Mouse (Mus musculus): ENCODE measurements around the gene Rbm8a. TPM values are rescaled to one million over a fixed set of nuclear protein-coding genes. Genes with fewer than 3 reads are reported as not detected.

The Rbm8a gene
- polyA plus RNA-seq, 1 experiment from 2014 or later = 196 TPM

GRCm38 (mm10) chr3:96595661-96596060, 34.1 kb upstream of the Rbm8a start:
- Histone ChIP-seq H3K9ac (ENCODE audit: low read depth, low read length) (no peak overlapping the region), H3K4me2 (no peak overlapping the region), H3K4me3 (ENCODE audit: low read depth, low read length) (no peak overlapping the region), H3K36me3 (ENCODE audit: control insufficient read depth, insufficient read depth, low read length) (no peaks in the 10 kb centered on the region), H3K27ac (ENCODE audit: low read depth, low read length) (no peak overlapping the region), H3K27me3 (replicated peaks; ENCODE audit: control insufficient read depth, insufficient read depth, low read length) (peaks cover 51% of the 10 kb centered on the region), H3K9me3 (ENCODE audit: control insufficient read depth, low read length) (no peaks in the 10 kb centered on the region), H3K4me1 (replicated peaks; ENCODE audit: control insufficient read depth, insufficient read depth, low read length) (peaks cover 36% of the 10 kb centered on the region)
- WGBS = 30% methylated on average over 6 of the region's 6 CpGs
- ATAC-seq (replicated peaks; ENCODE audit: low FRiP score) (no peak), DNase-seq (ENCODE audit: low spot score) (no peak)

- H3K36me3 ChIP-seq (ENCODE audit: control insufficient read depth, insufficient read depth, low read length) = no peaks in the 10 kb centered on the region
- DNase-seq (ENCODE audit: low spot score) (no peak), ATAC-seq (replicated peaks; ENCODE audit: low FRiP score) (no peak)
- H3K4me1 ChIP-seq (replicated peaks; ENCODE audit: control insufficient read depth, insufficient read depth, low read length) = peaks cover 36% of the 10 kb centered on the region
- H3K27ac ChIP-seq (ENCODE audit: low read depth, low read length) = no peak within 1 kb of the TSS
- no peaks in the 10 kb centered on the region for H3K9me3 ChIP-seq (ENCODE audit: control insufficient read depth, low read length)
- 4% methylated on average over 23 of the region's 23 CpGs for WGBS
- H3K4me2 ChIP-seq = peak within 1 kb of the TSS; percentile 96
- peak within 1 kb of the TSS; percentile 32; the same call in 1 of the 2 replicates for H3K9ac ChIP-seq (ENCODE audit: low read depth, low read length)
- peaks cover 51% of the 10 kb centered on the region for H3K27me3 ChIP-seq (replicated peaks; ENCODE audit: control insufficient read depth, insufficient read depth, low read length)
- H3K4me3 ChIP-seq (ENCODE audit: low read depth, low read length) = peak within 1 kb of the TSS; percentile 51
Observed at GRCm38 (mm10) chr3:96596228-96596707, 33.5 kb upstream of the Rbm8a start, which contains the start of gene Ankrd34a. TSS of gene Ankrd34a (plus strand) at chr3:96596636.

DNA sequence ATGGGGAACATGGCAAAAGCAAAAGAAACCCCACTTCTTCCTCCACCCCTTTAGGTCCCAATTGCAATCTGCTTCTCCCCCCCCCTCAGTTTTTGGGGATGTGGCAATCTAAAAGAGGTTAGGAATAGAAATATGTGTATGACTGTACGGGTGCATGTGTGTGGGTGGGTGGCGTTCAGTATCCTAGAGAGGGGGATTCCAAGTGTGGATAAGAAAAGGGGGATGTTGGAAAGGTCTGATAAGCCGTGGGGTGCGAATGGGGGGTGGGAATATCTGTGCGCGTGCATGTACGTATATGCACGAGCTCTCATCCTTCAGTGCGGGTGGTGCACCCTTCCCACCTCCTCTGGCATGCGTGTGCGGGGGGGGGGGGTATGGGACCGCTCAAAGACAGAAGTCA, 32.9 kb upstream of the Rbm8a start:
- Histone ChIP-seq H3K9ac (ENCODE audit: low read depth, low read length) (no peak overlapping the region), H3K27ac (ENCODE audit: low read depth, low read length) (no peak overlapping the region), H3K4me2 (peak overlapping the region; percentile 96), H3K27me3 (replicated peaks; ENCODE audit: control insufficient read depth, insufficient read depth, low read length) (peaks cover 51% of the 10 kb centered on the region), H3K36me3 (ENCODE audit: control insufficient read depth, insufficient read depth, low read length) (no peaks in the 10 kb centered on the region), H3K4me1 (replicated peaks; ENCODE audit: control insufficient read depth, insufficient read depth, low read length) (peaks cover 36% of the 10 kb centered on the region), H3K4me3 (ENCODE audit: low read depth, low read length) (peak overlapping the region; percentile 51), H3K9me3 (ENCODE audit: control insufficient read depth, low read length) (no peaks in the 10 kb centered on the region)
- ATAC-seq (replicated peaks; ENCODE audit: low FRiP score) = no peak
- WGBS = 4% methylated on average over 11 of the region's 12 CpGs
- DNase-seq (ENCODE audit: low spot score) = no peak

GRCm38 (mm10) chr3:96597435-96597891, 32.3 kb upstream of the Rbm8a start:
- Histone ChIP-seq H3K9me3 (ENCODE audit: control insufficient read depth, low read length) (no peaks in the 10 kb centered on the region), H3K36me3 (ENCODE audit: control insufficient read depth, insufficient read depth, low read length) (no peaks in the 10 kb centered on the region), H3K27me3 (replicated peaks; ENCODE audit: control insufficient read depth, insufficient read depth, low read length) (peaks cover 51% of the 10 kb centered on the region), H3K4me3 (ENCODE audit: low read depth, low read length) (peak overlapping the region; percentile 51), H3K4me1 (replicated peaks; ENCODE audit: control insufficient read depth, insufficient read depth, low read length) (peaks cover 36% of the 10 kb centered on the region), H3K27ac (ENCODE audit: low read depth, low read length) (no peak overlapping the region), H3K9ac (ENCODE audit: low read depth, low read length) (peak overlapping the region; percentile 32), H3K4me2 (peak overlapping the region; percentile 96)
- under 1% methylated on average over 40 of the region's 40 CpGs for WGBS
- DNase-seq (ENCODE audit: low spot score) = peak; percentile 49
- ATAC-seq (replicated peaks; ENCODE audit: low FRiP score) = no peak

- 4% methylated on average over 54 of the region's 54 CpGs for WGBS
- H3K36me3 ChIP-seq (ENCODE audit: control insufficient read depth, insufficient read depth, low read length) = no peaks in the 10 kb centered on the region
- DNase-seq (ENCODE audit: low spot score) (peak; percentile 72), ATAC-seq (replicated peaks; ENCODE audit: low FRiP score) (no peak)
- peak overlapping the region; percentile 96 for H3K4me2 ChIP-seq
- no peaks in the 10 kb centered on the region for H3K9me3 ChIP-seq (ENCODE audit: control insufficient read depth, low read length)
- H3K27me3 ChIP-seq (replicated peaks; ENCODE audit: control insufficient read depth, insufficient read depth, low read length) = peaks cover 51% of the 10 kb centered on the region
- peak overlapping the region; percentile 32 for H3K9ac ChIP-seq (ENCODE audit: low read depth, low read length)
- peaks cover 30% of the 10 kb centered on the region for H3K4me1 ChIP-seq (replicated peaks; ENCODE audit: control insufficient read depth, insufficient read depth, low read length)
- H3K27ac ChIP-seq (ENCODE audit: low read depth, low read length) = no peak overlapping the region
- peak overlapping the region; percentile 51 for H3K4me3 ChIP-seq (ENCODE audit: low read depth, low read length)
Observed at GRCm38 (mm10) chr3:96598156-96599068, 31.3 kb upstream of the Rbm8a start.

DNA sequence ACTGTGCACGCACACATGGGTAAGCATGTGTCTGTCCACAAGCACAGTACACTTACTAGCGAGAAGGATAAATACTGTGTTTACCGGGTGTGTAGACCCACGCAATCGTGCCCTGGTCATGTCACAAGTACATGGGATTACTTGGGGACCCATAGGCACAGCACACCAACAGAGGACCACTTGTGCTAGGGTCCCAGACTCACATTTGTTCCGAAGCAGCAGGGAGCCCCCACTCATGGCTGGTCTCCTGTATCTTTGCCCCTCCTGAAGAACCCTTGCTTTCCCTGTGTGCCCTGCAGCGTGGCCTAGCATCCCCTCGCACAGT, 30.7 kb upstream of the Rbm8a start:
- no peaks in the 10 kb centered on the region for H3K9me3 ChIP-seq (ENCODE audit: control insufficient read depth, low read length)
- no peak overlapping the region for H3K9ac ChIP-seq (ENCODE audit: low read depth, low read length)
- no peak for DNase-seq (ENCODE audit: low spot score)
- 50% methylated on average over 8 of the region's 8 CpGs for WGBS
- peaks cover 30% of the 10 kb centered on the region for H3K4me1 ChIP-seq (replicated peaks; ENCODE audit: control insufficient read depth, insufficient read depth, low read length)
- peaks cover 51% of the 10 kb centered on the region for H3K27me3 ChIP-seq (replicated peaks; ENCODE audit: control insufficient read depth, insufficient read depth, low read length)
- ATAC-seq (replicated peaks; ENCODE audit: low FRiP score) = no peak
- peak overlapping the region; percentile 51; the same call in 1 of the 2 replicates for H3K4me3 ChIP-seq (ENCODE audit: low read depth, low read length)
- no peaks in the 10 kb centered on the region for H3K36me3 ChIP-seq (ENCODE audit: control insufficient read depth, insufficient read depth, low read length)
- H3K4me2 ChIP-seq = peak overlapping the region; percentile 96
- no peak overlapping the region for H3K27ac ChIP-seq (ENCODE audit: low read depth, low read length)

- Histone ChIP-seq H3K27ac (ENCODE audit: low read depth, low read length) (no peak overlapping the region), H3K27me3 (replicated peaks; ENCODE audit: control insufficient read depth, insufficient read depth, low read length) (peaks cover 51% of the 10 kb centered on the region), H3K9me3 (ENCODE audit: control insufficient read depth, low read length) (no peaks in the 10 kb centered on the region), H3K4me1 (replicated peaks; ENCODE audit: control insufficient read depth, insufficient read depth, low read length) (peaks cover 30% of the 10 kb centered on the region), H3K4me2 (peak overlapping the region; percentile 14; the same call in 1 of the 2 replicates), H3K4me3 (ENCODE audit: low read depth, low read length) (no peak overlapping the region), H3K36me3 (ENCODE audit: control insufficient read depth, insufficient read depth, low read length) (no peaks in the 10 kb centered on the region), H3K9ac (ENCODE audit: low read depth, low read length) (no peak overlapping the region)
- DNase-seq (ENCODE audit: low spot score) (no peak), ATAC-seq (replicated peaks; ENCODE audit: low FRiP score) (no peak)
- WGBS = 58% methylated on average over 3 of the region's 3 CpGs
Observed at GRCm38 (mm10) chr3:96599411-96599810, 30.3 kb upstream of the Rbm8a start.

DNA sequence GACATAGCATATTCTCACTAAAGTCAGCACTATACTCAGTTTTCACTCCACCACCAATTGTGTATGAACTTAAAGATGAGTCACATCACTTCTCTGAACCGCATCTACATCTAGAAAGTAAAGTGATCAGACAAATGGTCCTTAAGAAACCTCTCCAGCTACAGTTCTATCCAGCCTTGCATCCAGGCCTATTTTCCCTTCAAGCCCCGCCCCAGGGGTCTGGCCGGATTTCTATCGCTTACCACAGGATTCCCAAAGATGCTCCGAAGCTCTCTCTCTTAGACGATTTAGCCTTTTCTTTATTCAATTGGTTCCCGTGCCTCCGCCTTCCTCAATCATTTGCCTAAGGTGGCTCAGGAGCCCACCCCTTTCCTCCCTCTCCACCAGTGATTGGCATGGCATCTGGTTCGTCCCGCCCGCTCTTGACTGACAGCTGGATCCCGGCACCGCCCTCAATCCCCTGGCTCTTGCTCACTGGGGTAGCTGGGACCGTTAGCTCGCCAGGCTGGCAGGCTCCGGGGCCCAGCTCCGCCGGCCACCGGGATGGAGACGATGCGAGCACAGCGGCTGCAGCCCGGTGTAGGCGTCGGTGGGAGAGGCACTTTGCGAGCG, 29.0 kb upstream of the Rbm8a start, which contains the start of gene Lix1l:
Gene Lix1l (plus strand): TSS at position 511 of the 612 bp plus-strand sequence.
- peak; percentile 89 for DNase-seq (ENCODE audit: low spot score)
- Histone ChIP-seq H3K27me3 (replicated peaks; ENCODE audit: control insufficient read depth, insufficient read depth, low read length) (peaks cover 40% of the 10 kb centered on the region), H3K36me3 (ENCODE audit: control insufficient read depth, insufficient read depth, low read length) (no peaks in the 10 kb centered on the region), H3K4me1 (replicated peaks; ENCODE audit: control insufficient read depth, insufficient read depth, low read length) (peaks cover 30% of the 10 kb centered on the region), H3K4me2 (peak within 1 kb of the TSS; percentile 92), H3K4me3 (ENCODE audit: low read depth, low read length) (peak within 1 kb of the TSS; percentile 86), H3K27ac (ENCODE audit: low read depth, low read length) (peak within 1 kb of the TSS; percentile 84), H3K9me3 (ENCODE audit: control insufficient read depth, low read length) (no peaks in the 10 kb centered on the region), H3K9ac (ENCODE audit: low read depth, low read length) (peak within 1 kb of the TSS; percentile 71)
- ATAC-seq (replicated peaks; ENCODE audit: low FRiP score) = peak; percentile 95
- WGBS = 3% methylated on average over 27 of the region's 27 CpGs
